Mouse (Mus musculus) activated CD4-positive, CD25-positive, alpha-beta regulatory T cell, adult 9 weeks (primary cell): ENCODE data around the gene Slc6a1. TPM values are rescaled to one million over a fixed set of nuclear protein-coding genes. Genes with fewer than 3 reads are reported as not detected.

ENCODE experiments used
- polyA plus RNA-seq: library from polyadenylated mRNA; unstranded; fragments of 100-300 nt; shearing (Covaris generic); gene quantifications from one replicate; pipeline ENCODE4 v1.2.1, GENCODE M21; 2017

The Slc6a1 gene
- not detected for polyA plus RNA-seq

DNA sequence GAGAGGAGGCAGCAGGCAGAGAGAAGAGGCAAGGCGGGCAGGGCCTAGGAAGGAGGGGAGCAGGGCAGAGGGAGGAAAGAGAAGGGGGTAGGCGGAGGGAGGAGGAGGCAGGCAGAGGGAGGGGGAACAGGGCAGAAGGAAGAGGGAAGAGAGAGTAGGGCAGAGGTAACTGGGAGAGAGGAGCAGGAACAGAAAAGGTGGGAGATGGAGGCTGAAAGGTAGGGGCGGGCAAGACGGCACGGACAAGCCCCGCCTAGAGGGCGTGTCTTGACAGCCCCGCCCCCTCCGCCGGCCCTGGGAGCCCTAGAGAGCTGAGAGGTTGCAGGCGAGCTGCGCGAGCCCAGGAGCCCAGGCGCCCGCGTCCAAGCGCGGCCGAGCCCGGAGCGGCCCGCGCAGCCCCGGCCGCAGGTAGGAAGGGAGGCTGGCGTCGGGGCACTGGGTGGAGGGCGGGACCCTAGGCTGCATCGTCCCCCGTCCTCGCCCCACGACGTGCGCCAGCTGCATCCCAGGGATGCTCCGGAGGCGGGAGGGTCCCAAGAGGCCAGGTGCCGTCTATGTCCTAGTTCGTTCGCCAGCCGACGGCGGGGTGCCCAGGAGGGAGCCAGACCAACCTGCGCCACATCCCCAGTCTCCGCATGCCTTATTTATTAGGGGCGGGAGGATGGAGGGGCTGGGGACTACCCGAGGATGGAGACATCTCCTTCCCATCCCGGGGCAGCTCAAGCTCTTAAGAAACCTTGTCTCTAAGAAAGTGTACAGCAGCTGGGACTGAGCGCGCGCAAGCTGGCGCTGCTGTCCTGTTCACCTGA is at the start of gene Slc6a1:
Slc6a1 (plus strand) TSS at position 167 of the 809 bp plus-strand sequence.

Other genes starting within 250 kb of the Slc6a1 start
- not detected for gene Atp2b2, start 240.0 kb upstream of the Slc6a1 start, polyA plus RNA-seq
- gene Slc6a11, start 151.4 kb upstream of the Slc6a1 start, polyA plus RNA-seq: not detected
- not detected for gene Hrh1, start 115.3 kb downstream of the Slc6a1 start, polyA plus RNA-seq